Mouse (Mus musculus) spleen, adult 10 weeks (tissue): ENCODE results near the gene Traf4. TPM values are rescaled to one million over a fixed set of nuclear protein-coding genes. Genes with fewer than 3 reads are reported as not detected.

Experiments
- polyA plus RNA-seq: library from polyadenylated mRNA; stranded (reverse); fragments of 350-450 nt; fragmentation: Illumina TruSeq; extraction: RNeasy Lipid Tissue Mini Kit (QIAGEN cat#74804); gene quantifications from one replicate; pipeline ENCODE4 v1.2.3, GENCODE M21; 2015; ENCODE audit warnings: low replicate concordance; ENCODE audit not compliant: insufficient read depth

Traf4 gene
- 3.6 TPM for polyA plus RNA-seq

GRCm38 (mm10) chr11:78164924-78165760 lies at the start of gene Traf4:
Gene Traf4 (minus strand): TSS chr11:78165589.

GRCm38 (mm10) chr11:78193113-78193512 lies 27.7 kb upstream of the Traf4 start, which contains the start of gene Proca1:
Gene Proca1 (plus strand): TSS chr11:78193392.

DNA sequence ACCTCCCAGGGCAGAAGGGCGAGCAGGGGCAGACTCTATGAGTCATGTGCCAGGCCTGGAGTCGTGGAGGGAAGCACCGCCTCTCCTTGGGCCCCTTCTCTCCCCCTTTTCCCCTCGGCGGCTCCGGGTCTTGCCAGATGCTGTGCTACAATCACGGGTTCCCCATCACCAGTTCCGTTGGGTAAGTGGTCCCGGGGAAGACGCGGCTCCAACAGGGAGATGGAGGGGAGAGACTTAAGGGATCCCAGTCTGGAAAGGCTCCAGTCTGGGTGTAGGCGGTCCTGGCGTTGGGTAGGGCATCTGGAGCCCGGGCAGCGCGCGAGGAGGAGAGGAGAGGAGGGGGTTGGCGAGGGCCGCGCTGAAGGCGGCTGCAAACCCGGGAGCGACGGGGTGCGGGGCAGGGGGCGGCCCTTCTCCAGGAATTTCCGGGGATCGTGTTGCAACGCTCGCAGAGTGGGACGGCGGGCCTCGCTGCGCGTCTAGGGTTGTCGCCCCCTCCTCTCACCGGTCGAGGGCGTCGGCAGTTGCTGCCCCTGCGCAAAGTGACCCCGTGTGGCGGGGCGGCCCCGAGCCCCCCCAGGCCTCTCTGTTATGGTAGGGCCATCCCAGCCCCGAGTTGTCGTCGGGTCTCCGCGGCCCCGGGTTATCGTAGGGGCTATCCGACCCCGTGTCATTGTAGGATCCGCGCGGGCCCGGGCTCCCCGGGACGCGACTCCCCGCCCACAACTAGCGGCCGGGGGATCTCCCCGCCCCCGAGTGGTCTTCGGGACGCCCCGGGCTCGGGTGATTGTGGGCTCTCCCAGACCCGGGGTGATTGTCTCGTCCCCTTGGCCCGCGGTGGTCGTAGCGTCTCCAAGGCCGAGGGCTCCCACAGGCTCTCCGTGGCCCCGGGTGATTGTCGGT lies 23.2 kb upstream of the Traf4 start, which contains the start of gene Rab34:
TSS of gene Rab34 (plus strand) at position 100 of the 903 bp plus-strand sequence.

DNA sequence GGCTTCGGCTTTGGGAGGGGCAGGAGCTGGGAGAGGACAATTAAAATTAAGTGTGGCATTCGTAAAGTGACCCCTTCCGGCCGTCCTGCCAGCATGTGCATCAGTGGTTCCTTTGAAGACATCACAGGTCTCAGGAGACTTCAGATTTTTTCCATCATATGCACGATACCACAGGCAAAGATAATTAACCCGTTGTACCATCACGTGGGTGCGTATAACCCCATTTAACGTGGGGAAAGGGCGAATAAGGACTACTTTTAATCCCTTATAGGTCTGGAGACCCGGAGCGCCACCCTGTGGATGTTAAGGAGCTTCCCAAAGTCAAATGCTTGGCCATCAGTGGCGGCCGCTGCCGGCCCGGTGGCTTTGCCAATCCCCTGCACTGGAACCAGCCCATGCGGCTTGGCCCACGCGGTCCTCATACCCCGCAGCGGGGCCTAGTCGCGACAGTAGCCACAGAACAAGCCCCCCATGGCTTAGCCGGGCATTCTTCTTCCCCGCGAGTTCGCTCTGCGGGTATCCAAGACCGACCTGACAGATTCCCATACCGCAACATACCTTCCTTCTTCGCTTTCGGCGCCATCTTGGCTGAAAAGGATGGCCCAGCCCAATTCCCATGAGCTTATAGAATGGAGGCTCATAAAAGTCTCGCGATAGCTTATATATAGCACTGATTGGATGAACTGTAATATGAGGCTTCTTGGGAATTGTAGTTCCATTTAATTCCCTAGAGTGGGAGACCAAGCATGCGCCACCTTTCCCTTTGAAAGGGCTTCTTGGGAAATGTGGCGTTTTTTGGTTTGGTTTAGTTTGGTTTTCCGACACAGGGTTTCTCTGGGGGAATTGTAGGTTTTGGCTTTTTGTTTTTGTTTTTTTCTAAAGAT lies 17.8 kb upstream of the Traf4 start, which contains the start of gene Rpl23a:
TSS of gene Rpl23a (minus strand) at position 624 of the 884 bp plus-strand sequence.

DNA sequence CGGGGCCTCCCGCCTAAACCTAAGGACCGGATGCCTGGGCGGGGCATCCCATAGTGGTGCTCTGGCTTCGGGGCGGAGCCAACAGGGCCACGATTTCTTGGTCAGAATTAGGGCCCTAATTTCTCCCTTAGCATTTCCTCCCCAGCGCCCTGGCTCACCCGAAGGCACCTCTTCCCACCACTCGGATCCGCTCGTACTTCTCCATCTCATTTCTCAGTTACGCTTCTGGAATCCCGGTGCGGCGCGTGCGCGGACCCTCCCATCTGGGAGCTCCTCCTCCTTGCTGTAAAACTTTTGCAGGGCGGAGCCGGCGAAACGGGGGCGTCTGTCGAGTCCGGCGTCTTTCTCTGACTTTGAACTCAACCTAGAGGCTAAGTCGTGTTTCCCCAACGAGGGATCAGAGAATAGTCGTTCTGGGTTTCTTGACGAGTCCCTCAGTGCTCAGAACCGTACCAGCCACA lies 11.0 kb upstream of the Traf4 start, which contains the start of the genes Nek8 and Tlcd1:
TSS of gene Nek8 (minus strand) at position 274 of the 461 bp plus-strand sequence.
TSS of gene Tlcd1 (plus strand) at position 310 of the 461 bp plus-strand sequence.

Other genes starting within 250 kb of the Traf4 start
- not detected for gene Sez6, start 234.8 kb downstream of the Traf4 start, polyA plus RNA-seq
- gene Phf12, start 182.8 kb downstream of the Traf4 start, polyA plus RNA-seq, result 69.1 TPM
- gene Dhrs13, start 133.3 kb downstream of the Traf4 start, polyA plus RNA-seq, result 2.9 TPM
- gene Flot2, start 127.7 kb downstream of the Traf4 start, polyA plus RNA-seq, result 16.3 TPM
- 17.6 TPM for gene Eral1, start 85.2 kb downstream of the Traf4 start, polyA plus RNA-seq
- gene Fam222b, start 70.9 kb downstream of the Traf4 start, polyA plus RNA-seq, result 7.8 TPM
- 16.1 TPM for gene Nek8, start 11.1 kb upstream of the Traf4 start, polyA plus RNA-seq
- 8.4 TPM for gene Tlcd1, start 11.1 kb upstream of the Traf4 start, polyA plus RNA-seq
- gene Rpl23a, start 18.0 kb upstream of the Traf4 start, polyA plus RNA-seq, result 3,603 TPM
- 9.5 TPM for gene Rab34, start 22.8 kb upstream of the Traf4 start, polyA plus RNA-seq
- 4.3 TPM for gene Proca1, start 27.8 kb upstream of the Traf4 start, polyA plus RNA-seq
- gene Sdf2, start 80.2 kb upstream of the Traf4 start, polyA plus RNA-seq, result 91.3 TPM
- gene Supt6, start 80.4 kb upstream of the Traf4 start, polyA plus RNA-seq, result 44.0 TPM
- gene 2610507B11Rik, start 96.2 kb upstream of the Traf4 start, polyA plus RNA-seq, result 107 TPM
- gene BC030499, start 125.3 kb upstream of the Traf4 start, polyA plus RNA-seq, result 0.95 TPM
- gene Spag5, start 135.9 kb upstream of the Traf4 start, polyA plus RNA-seq, result 12.5 TPM
- gene Aldoc, start 157.4 kb upstream of the Traf4 start, polyA plus RNA-seq, result 4.3 TPM
- 24.8 TPM for gene Pigs, start 162.8 kb upstream of the Traf4 start, polyA plus RNA-seq
- 35.6 TPM for gene Unc119, start 177.9 kb upstream of the Traf4 start, polyA plus RNA-seq
- not detected for gene Foxn1, start 221.0 kb upstream of the Traf4 start, polyA plus RNA-seq